Mouse (Mus musculus) kidney, adult 2 months (tissue): ENCODE results near the gene Higd2a. TPM values are rescaled to one million over a fixed set of nuclear protein-coding genes. Genes with fewer than 3 reads are reported as not detected.

Source experiments
- DNase-seq: peaks from one replicate; pipeline ENCODE4 v3.0.0; 2021
- H3K27ac ChIP-seq: fragments of 200-500 bp; 2 replicates; pipeline ENCODE4 v1.5.1; 2012; ENCODE audit warnings: low read depth, low read length, control low read depth, inconsistent platforms; ENCODE audit not compliant: insufficient read depth
- H3K27me3 ChIP-seq: fragments of 200-500 bp; replicated peaks from 2 replicates; pipeline ENCODE4 v1.6.1; 2012; ENCODE audit warnings: mild to moderate bottlenecking, moderate library complexity, low read length, inconsistent platforms; ENCODE audit not compliant: control insufficient read depth, insufficient read depth
- H3K36me3 ChIP-seq: fragments of 200-500 bp; 2 replicates; pipeline ENCODE4 v1.6.1; 2012; ENCODE audit warnings: mild to moderate bottlenecking, moderate library complexity, low read length, inconsistent platforms; ENCODE audit not compliant: control insufficient read depth, insufficient read depth
- H3K4me1 ChIP-seq: fragments of 200-500 bp; 2 replicates; pipeline ENCODE4 v1.6.1; 2011; ENCODE audit warnings: low read length; ENCODE audit not compliant: control insufficient read depth, insufficient read depth
- H3K4me3 ChIP-seq: fragments of 200-500 bp; 2 replicates; pipeline ENCODE4 v1.5.1; 2011; ENCODE audit warnings: mild to moderate bottlenecking, low read depth, low read length, control low read depth; ENCODE audit not compliant: insufficient read depth
- CTCF ChIP-seq: fragments of 200-500 bp; conservative IDR thresholded peaks from 2 replicates; pipeline ENCODE4 v1.5.1; 2011; ENCODE audit warnings: low read depth, mild to moderate bottlenecking, control low read depth, low read length, moderate library complexity, mixed read lengths; ENCODE audit not compliant: insufficient read depth, insufficient read length
- POLR2A ChIP-seq: fragments of 200-500 bp; IDR thresholded peaks from one replicate; pipeline ENCODE4 v1.6.1; 2011; ENCODE audit warnings: low read depth, low read length, control low read depth
- WGBS: fragments of 180-500 bp; shearing (Covaris S2); methylation state at CpG from one replicate; pipeline ENCODE4 v1.1.7; 2018; 5-methylcytosine and 5-hydroxymethylcytosine counted together
- polyA plus RNA-seq: library from polyadenylated mRNA; depleted of rRNA; stranded (reverse); fragments of >200 nt; gene quantifications from 2 replicates; pipeline ENCODE4 v1.2.3, GENCODE M21; 2012

Gene Higd2a
- polyA plus RNA-seq, 1 experiment, result 419 TPM

DNA sequence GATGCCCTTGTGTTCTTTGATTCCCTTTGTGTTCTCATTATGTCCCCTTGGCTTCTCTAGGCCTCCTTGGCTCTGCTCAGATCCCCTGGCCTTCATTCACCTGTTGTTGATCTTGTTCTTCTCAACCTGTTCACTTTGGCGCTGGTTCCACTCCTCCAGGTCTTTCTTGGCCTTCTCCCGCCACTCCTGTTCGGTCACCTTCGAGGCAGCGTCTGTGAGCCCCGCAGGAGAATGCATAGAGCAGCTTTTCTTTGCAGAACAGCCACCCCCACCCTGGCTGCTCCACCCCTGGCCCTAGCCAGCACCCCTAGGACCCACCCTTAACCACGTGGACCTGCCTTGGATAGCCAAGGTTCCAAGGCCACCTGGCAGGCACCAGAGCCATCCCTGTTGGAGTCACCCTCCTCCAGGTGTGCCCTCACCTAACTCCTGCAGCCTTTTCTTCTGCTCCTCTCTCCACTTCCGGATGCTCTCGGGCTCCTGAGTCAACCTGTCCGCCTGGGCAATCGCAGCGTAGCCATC is 8.7 kb downstream of the Higd2a start:
- Histone ChIP-seq H3K27ac (no peak overlapping the region), H3K27me3 (no peaks in the 10 kb centered on the region), H3K4me1 (peaks cover 11% of the 10 kb centered on the region; the same call in 1 of the 2 replicates), H3K36me3 (no peaks in the 10 kb centered on the region), H3K4me3 (no peak overlapping the region)
- no peak for DNase-seq
- 84% methylated on average over 12 of the region's 12 CpGs for WGBS
- TF ChIP-seq POLR2A (no peak), CTCF (no peak)

- Histone ChIP-seq H3K4me1 (peaks cover 9% of the 10 kb centered on the region; the same call in 1 of the 2 replicates), H3K27me3 (no peaks in the 10 kb centered on the region), H3K4me3 (no peak overlapping the region), H3K36me3 (no peaks in the 10 kb centered on the region), H3K27ac (no peak overlapping the region; the same call in 1 of the 2 replicates)
- 26% methylated on average over 3 of the region's 3 CpGs for WGBS
- no peak for DNase-seq
- TF ChIP-seq POLR2A (no peak), CTCF (no peak)
Observed at GRCm38 (mm10) chr13:54602639-54603111, 12.7 kb downstream of the Higd2a start.

- H3K27me3 ChIP-seq, result no peaks in the 10 kb centered on the region
- no peak overlapping the region for H3K4me3 ChIP-seq
- H3K36me3 ChIP-seq, result no peaks in the 10 kb centered on the region
- no peak overlapping the region for H3K27ac ChIP-seq
- TF ChIP-seq POLR2A (no peak), CTCF (no peak)
- DNase-seq, result no peak
- H3K4me1 ChIP-seq, result peaks cover 9% of the 10 kb centered on the region; the same call in 1 of the 2 replicates
Observed at GRCm38 (mm10) chr13:54603501-54603900, 13.5 kb downstream of the Higd2a start.

DNA sequence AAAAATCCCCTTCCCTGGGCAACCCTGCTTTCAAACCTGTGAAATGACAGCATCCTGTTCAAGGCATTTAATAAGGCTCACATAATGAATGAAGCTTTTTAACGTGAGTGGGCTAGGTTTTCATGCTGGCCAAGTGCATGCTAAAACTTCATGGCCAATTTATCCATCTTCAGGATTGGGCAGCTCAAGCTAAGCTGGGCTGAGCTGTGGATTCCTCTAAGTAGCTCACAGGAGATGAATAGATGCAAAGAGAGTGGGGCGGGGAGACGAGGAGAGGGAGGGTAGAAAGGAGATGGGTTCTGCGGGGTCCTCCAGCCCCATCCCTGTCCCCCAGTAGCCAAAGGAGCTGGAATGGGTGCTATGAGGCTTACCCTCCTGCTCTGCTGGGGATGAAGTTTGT is 14.2 kb downstream of the Higd2a start:
- DNase-seq, result no peak
- Histone ChIP-seq H3K27ac (no peak overlapping the region), H3K4me3 (no peak overlapping the region), H3K36me3 (no peaks in the 10 kb centered on the region), H3K27me3 (no peaks in the 10 kb centered on the region), H3K4me1 (peaks cover 9% of the 10 kb centered on the region; the same call in 1 of the 2 replicates)
- WGBS, result 76% methylated on average over 4 of the region's 4 CpGs
- no peak for TF ChIP-seq POLR2A
- TF ChIP-seq CTCF, result no peak

DNA sequence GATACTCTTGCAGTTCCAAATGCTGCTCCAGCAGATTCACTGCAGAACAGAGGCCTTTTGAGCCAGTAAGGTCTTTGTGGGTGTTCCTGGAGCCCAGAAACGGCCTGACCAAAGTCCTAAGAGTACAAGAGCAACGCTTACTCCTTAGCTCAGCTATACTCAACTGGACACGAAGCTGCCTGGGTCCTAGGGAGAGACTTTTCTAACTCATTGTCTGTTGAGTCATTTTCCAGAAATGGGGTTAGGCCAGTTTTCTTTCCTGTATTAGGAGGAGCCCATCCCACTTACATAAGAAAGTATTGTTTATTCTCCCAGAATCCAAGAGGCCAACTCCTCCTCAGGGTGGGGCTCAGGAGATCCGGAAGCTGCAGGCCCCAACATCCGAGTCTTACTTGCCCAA is 15.4 kb downstream of the Higd2a start:
- 48% methylated on average over 5 of the region's 5 CpGs for WGBS
- peak overlapping the region; percentile 58 for H3K27ac ChIP-seq
- H3K36me3 ChIP-seq, result no peaks in the 10 kb centered on the region

DNA sequence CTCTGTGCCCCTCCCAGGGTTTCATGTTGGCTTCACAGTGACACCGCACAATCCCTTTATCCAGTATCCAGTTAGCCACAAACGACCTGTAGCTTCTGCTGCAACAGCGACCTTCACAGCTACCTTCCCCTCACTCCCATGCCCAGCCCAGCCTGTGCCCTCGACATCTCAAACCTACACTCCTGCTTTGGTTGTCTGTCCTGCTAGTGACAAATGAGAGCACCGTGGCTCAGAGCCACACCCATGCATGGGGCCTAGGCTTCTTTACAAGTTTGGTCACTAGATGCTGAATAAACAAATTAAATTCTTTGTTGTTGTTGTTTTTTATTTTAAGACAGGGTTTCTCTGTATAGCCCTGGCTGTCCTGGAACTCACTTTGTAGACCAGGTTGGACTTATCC is 17.2 kb downstream of the Higd2a start:
- Histone ChIP-seq H3K27ac (no peak overlapping the region), H3K4me1 (peaks cover 14% of the 10 kb centered on the region; the same call in 1 of the 2 replicates), H3K4me3 (no peak overlapping the region), H3K36me3 (no peaks in the 10 kb centered on the region), H3K27me3 (no peaks in the 10 kb centered on the region)
- DNase-seq, result no peak
- 55% methylated on average over 5 of the region's 5 CpGs for WGBS
- no peak for TF ChIP-seq CTCF
- no peak for TF ChIP-seq POLR2A

More for the DNA sequence above, 15.4 kb downstream of the Higd2a start:
- TF ChIP-seq CTCF (no peak), POLR2A (no peak)
- peaks cover 9% of the 10 kb centered on the region; the same call in 1 of the 2 replicates for H3K4me1 ChIP-seq
- DNase-seq, result peak; percentile 82
- no peaks in the 10 kb centered on the region for H3K27me3 ChIP-seq
- no peak overlapping the region for H3K4me3 ChIP-seq

DNA sequence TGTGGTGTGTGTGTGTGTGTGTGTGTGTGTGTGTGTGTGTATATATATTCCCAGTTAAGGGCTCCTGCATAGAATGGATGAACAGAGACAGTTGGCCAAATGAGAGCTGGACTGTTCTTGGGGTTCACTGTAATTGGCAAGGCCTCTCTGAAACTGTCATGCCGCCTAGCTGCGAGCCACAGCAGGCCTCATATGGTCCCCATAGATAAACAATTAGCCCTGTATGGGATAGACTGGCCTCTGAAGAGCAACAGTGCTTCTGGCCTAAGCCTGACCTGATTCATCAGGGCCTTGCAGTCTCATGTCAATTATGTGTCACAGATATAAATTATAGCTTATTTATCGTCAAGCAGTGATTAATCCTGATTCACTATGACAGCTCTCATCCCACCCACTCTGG is 18.0 kb downstream of the Higd2a start:
- TF ChIP-seq CTCF (no peak), POLR2A (no peak)
- WGBS, result 85% methylated on average over 3 of the region's 3 CpGs

More for the DNA sequence above, 18.0 kb downstream of the Higd2a start:
- DNase-seq, result no peak
- Histone ChIP-seq H3K27me3 (no peaks in the 10 kb centered on the region), H3K4me3 (no peak overlapping the region), H3K36me3 (no peaks in the 10 kb centered on the region), H3K4me1 (peaks cover 14% of the 10 kb centered on the region; the same call in 1 of the 2 replicates), H3K27ac (no peak overlapping the region)
